Mouse (Mus musculus) testis, adult 2 months (tissue): ENCODE data around the gene Tia1.

Experiments
- CTCF ChIP-seq: fragments of 200-500 bp; IDR thresholded peaks from 2 replicates; pipeline ENCODE4 v1.5.1; 2012; ENCODE audit warnings: low read depth, mild to moderate bottlenecking, inconsistent platforms, low read length, moderate library complexity; ENCODE audit not compliant: control insufficient read depth, insufficient read depth, insufficient replicate concordance
- POLR2A ChIP-seq: fragments of 200-500 bp; IDR thresholded peaks from 2 replicates; pipeline ENCODE4 v1.6.1; 2012; ENCODE audit warnings: low read depth, mild to moderate bottlenecking, inconsistent platforms, low read length, moderate library complexity; ENCODE audit not compliant: control insufficient read depth

DNA sequence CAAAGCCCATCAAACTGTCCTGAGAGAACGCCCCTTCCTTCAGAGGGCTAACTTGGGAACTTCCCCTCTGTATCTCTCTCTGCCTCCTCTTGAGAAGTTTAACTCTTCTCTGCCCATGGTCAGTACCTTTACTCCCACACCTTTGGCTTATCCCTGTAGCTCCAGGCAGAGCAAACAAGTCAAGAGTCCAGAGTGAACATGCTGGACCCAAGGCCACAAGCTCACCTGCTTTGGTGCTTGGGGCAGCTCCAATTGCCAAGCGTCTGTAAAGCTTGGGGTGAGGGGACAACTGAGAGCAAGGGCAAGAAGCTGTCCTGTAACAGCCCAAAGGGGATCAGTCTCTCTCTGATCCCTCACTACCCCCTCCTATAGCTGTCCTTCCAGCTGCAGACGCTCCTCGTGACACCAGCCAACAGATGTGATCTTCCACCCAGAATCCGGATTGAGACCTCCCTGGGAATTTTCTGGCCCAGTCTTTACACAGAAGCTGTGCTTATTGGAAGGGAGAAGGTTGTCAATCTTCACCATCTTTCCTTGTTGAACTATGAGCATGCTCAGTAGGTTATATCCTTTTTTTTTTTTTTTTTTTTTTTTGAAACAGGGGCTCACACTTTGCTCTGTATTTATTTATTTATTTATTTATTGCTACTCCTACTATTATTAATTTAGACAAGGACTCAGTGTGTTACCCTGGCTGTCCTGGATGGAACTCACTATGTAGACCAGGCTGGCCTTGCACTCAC is 18.5 kb upstream of the Tia1 start:
- TF ChIP-seq CTCF = no peak
- no peak for TF ChIP-seq POLR2A
